Mouse (Mus musculus) T-helper 17 cell (primary cell): Measurements from ENCODE around the gene Ptrh2.

Experiments
- in situ Hi-C, 2 experiments: fragments of 300-600 bp; cut with MboI, MseI; formaldehyde crosslinking; loops; 1 replicate in 1 of 2; 2 replicates in 1 of 2; pipeline ENCODE4 v1.15.1; 2025; ENCODE audit warnings: high pct_unique_total_duplicates in 2 of 2

Gene Ptrh2

DNA sequence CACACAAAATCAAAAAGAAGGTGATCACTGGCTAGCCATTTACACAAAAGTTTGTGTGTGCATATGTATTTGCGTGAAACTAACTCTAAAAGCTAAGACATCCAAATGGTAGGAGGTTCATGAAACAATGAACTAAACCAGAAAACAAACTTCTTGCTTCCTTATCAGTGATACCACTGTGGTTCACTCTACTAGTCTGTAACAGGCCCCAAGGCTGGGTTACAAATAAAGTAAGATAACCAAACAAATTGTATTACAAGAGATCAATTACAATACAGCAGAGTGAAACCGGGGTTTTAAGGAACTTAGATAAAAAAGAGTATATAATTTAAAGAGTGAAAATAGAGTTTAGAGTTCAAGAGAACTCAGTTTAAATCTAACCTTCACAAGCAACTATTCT, 16.2 kb upstream of the Ptrh2 start:
- in situ Hi-C loops: loop anchor here in 1 of 2 experiments (10.0 kb wide), 1 partner anchor 53 kb away; no protein-coding TSS in a partner anchor

DNA sequence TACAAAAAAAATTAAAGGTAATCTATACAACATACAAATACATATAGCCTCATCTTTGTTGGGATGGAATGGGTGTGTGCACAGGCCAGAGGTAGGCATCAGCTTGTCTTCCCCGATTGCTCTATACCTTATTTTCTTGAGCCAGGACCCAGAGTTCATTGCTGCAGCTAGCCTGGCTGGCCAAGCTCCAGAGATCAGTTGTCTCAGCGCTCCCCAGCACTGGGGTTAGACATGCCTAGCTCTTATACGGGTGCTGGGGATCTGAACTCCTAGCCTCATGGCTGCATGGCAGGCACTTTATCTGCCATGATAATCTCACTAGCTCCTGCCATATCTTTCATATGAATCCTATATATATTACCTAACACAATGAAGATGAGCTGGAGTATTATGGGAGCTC, 15.6 kb upstream of the Ptrh2 start:
- in situ Hi-C loops: loop anchor here in 1 of 2 experiments (10.0 kb wide), 1 partner anchor 53 kb away; no protein-coding TSS in a partner anchor

DNA sequence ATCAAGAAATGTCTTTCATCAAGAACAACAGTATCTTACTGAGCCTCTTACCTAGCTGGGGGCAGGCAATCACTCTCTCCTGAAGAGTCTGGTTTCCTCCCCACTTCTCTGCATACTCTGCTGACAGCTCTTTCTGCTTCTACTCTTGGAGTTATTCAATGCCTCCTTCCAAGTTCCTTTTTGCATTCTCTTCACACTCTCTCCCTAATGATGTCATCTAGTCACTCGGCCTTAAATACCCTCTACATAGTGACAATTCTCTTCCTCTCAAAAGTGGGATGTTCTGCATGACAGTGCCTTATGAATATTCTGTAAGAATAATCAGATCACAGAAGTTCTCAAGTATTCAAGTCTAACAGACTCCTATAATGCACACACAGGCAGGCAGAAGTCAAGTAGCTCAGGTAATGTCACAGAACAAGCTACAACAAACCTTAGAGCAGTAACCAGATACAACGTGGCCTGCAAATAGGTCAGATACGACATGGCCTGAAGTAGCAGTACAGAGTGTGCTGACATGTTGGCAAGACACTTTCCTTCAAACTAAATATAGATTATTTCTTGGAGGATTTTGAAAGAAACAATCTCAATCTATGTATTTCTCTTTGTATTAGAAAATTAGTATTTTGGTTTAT, 12.6 kb upstream of the Ptrh2 start:
- in situ Hi-C loops: loop anchor here in 1 of 2 experiments (10.0 kb wide), 2 partner anchors 334 to 1074 kb away; no protein-coding TSS in a partner anchor

DNA sequence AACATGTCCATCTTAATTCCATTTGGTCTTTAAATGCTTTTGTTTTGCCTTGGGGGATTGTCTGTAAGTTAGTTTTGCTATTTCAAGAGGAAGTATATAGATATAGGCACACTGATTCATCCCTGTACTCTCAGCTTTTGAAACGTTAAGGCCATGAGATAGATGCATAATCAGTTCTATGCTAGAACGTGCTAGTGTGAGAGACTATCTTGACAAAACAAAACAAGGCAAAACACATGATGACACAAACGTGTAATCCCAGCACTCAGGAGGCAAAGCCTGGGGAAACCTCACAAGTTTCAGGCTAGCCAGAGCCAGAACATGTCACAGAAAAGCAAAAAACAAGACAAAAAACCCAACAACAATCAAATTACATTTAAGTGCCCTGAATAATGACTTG, 11.0 kb upstream of the Ptrh2 start:
- in situ Hi-C loops: loop anchor here in 1 of 2 experiments (10.0 kb wide), 2 partner anchors 332 to 1072 kb away; no protein-coding TSS in a partner anchor

DNA sequence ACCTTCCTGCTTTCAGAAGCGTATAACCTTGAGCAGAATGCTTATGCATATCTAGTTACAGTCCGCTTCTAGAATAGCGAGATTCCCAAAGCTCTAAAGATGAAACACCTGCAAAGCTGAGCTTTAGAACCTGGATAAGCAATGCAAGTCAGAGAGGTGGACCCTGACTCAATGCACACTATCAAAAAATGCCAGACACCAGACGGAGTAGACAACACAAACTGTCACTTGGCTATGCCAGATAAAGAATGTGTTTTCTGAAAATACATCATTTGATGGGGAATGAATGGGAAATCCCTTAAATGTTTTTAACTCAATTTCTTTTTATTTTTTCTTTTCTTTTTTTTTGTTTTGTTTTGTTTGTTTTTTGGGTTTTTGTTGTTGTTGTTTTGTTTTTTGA, 8.3 kb upstream of the Ptrh2 start:
- in situ Hi-C loops: loop anchor here in 1 of 2 experiments (10.0 to 25.0 kb wide), 3 partner anchors 329 to 1813 kb away; partner anchors contain the start of gene Ggnbp2

DNA sequence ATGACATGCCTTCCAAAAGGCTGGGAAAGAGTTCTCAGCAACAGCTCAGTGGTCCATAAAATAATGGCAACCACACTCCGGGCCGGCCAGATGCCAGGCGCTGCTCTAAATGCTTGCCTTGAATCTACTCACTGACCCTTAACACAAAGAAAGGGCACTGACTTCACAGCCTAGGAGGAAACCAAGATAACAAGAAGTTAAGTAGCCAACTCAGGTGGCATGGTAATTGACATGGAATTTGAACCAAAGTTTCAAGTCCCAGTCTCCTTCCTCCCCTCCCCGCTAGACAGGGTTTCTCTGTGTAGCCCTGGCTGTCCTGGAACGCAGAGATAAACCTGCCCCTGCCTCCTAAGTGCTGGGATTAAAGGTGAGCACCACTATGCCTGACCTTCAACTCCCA, 4.8 kb upstream of the Ptrh2 start:
- in situ Hi-C loops: loop anchor here in 1 of 2 experiments (10.0 to 25.0 kb wide), 3 partner anchors 326 to 1817 kb away; partner anchors contain the start of gene Ggnbp2

DNA sequence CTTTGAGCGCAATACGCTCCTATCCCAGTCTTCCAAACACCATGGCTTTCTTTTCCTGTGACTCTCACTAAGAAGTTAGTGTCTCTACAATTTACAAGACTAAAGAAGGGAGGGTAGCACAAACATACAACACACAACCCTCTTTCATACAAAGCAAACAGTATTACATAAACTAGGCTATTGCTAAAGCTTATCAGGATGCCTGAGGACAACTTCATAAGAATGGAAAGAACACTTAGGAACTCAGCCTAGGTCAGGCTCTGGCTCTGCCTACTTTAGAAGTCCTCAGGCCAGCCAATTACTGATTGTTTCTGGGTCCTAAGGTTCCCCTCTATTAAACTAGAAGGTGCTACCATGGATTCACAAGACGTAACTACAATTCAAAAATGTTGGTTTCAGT, 3.1 kb upstream of the Ptrh2 start:
- in situ Hi-C loops: loop anchor here in 1 of 2 experiments (25.0 kb wide), 1 partner anchor 1818 kb away; the partner anchor contains the start of gene Ggnbp2

DNA sequence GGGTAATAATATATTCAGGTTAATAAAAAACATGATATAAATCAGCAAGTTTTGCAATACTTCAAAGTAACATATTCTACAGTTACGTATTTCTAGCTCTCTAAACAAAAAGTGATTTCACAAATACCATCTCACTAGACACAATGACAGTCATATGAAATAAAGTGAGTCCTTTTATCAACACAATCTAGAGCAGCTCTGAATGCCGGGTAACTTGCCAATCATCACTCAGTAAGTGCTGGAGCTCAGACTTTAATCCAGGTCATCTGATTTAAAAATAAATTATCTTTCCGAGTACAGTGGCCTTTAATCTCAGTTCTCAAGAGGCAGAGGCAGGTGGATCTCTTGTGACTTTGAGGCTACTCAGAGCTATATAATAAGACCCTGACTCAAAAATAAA, 2.4 kb upstream of the Ptrh2 start:
- in situ Hi-C loops: loop anchor here in 1 of 2 experiments (25.0 kb wide), 1 partner anchor 1819 kb away; the partner anchor contains the start of gene Ggnbp2

DNA sequence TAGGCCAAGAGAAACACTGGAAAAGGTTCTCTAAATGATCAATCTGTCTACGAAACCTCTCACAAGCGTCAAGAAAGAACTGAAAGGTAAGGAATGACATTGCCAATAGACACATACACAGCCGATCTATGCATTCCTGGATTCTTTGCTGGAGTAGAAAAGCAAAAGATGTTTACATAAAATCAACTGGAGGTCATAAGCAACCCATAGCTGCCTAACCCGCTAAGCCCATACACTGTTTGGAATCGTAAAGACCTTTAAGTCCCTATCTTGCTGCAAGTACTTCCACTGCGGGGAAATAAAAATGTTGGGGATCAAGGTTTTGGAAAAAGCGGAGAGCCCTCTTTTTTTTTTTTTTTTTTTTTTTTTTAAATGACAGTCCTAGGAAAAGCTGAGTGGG, 924 bp upstream of the Ptrh2 start:
- in situ Hi-C loops: loop anchor here in 1 of 2 experiments (25.0 kb wide), 1 partner anchor 1821 kb away; the partner anchor contains the start of gene Ggnbp2

DNA sequence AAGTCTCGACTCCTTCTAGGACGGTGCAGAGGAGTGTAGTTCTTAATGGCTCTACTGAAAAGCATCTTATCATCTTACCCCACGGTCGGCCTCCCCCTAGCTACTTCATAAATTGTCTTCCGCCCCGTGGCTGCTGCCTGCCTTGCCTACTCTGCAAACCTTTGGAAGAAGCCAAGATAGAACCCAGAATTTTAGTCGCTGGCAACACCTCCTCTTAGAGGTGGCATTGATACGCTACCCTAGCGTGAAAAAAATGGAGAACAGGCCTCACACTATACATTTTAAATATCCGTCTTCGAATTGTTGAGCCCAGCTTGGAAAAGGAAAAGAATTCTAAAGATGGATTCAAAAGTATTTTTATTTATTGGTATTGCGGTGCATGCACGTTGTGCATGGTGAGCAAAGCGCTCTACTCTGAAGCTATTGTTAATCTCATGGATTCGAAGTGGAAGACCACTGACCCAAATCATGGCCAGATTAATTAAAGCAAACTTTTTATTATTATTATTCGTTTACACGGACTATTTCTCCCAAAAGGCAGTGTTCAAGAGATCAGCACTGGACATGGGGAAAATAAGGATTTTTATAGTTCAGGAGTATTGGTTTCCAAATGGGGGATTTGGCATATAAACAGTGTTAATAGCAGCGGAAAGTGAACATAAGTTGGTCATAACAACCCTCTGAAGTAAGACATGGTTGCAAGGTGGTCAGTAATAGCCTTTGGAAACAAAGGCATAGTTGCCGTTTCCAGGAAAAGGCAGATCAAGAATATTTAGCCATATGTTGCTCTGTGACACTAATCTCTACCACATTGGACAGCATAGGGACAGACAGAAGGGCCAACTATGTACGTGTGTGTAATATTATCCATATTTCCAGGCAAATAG, 584 bp downstream of the Ptrh2 start:
- in situ Hi-C loops: loop anchor here in 1 of 2 experiments (25.0 kb wide), 1 partner anchor 1822 kb away; the partner anchor contains the start of gene Ggnbp2

DNA sequence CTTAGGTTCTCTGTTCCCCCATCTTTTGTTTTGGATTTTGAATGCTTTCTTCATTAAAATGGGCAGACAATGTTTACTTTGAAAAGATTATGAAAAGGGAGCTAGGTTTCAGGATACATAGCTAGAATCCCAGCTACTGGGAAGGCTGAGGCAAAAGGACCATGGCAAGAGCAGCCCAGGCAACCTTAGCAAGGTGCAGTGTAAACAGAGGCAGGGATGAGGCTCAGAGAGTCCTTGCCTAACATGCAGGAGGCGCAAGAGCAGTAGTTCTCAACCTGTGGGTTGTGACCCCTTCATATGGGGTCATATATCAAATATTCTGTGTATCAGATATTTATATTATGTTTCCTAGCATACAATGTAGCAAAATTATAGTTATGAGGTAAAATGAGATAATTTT, 1.6 kb downstream of the Ptrh2 start:
- in situ Hi-C loops: loop anchor here in 1 of 2 experiments (25.0 kb wide), 1 partner anchor 1823 kb away; the partner anchor contains the start of gene Ggnbp2

DNA sequence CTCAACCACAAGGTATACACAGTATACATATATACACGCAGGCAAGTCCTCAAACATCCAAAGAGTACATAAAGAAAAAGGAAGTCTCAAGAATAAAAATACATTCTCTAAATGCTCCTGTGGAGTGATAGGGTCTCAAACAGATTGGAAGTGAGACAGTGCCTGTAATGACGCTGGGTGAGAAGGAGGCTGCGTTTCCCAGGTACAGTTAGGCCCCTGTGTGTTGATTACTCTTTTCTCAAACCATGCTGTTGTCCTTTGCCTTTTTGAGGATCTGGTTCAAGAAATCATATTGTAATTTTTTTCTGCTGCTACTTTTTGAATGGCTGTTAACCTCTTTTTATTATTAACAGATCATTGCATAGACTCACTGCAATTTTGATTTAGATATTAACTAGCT, 6.6 kb downstream of the Ptrh2 start:
- in situ Hi-C loops: loop anchor here in 1 of 2 experiments (25.0 kb wide), 1 partner anchor 1828 kb away; the partner anchor contains the start of gene Ggnbp2

DNA sequence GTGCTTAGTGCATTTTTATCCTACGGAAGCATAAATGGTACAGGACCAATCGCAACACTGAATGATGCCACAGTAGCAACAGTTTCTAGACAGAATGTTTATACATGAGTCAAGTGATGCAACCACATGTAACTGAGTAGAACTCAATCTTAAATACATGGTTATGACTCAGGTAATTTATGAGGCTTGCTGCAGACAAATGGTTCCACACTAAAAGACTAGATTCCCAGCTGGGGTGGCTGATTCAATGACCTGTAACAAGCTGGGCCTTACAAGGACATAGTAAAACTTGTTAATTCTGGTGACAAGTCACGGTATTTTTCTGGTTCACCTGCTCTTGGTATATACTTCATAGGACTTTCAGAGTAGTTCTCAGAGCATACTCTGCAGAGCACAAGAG, 7.7 kb downstream of the Ptrh2 start:
- in situ Hi-C loops: loop anchor here in 1 of 2 experiments (25.0 kb wide), 1 partner anchor 1829 kb away; the partner anchor contains the start of gene Ggnbp2

DNA sequence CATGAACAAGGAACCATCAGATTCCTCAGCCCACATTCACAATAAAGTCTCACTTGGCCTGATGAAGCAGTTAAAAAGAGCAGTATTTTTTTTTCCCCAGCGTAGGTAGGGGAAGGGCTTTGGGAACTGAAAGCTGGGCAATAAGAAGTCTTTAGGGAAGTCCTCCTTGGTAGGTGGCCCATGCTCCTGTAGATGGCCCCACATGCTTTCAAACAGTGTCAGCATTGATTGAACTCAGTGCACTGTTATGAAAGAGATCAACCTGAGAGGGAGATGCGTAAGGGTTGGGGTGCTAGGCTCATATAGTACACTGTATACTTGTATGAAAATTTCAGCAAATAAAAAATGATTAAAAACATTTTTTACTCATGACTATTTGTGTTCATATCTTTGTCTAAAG, 8.2 kb downstream of the Ptrh2 start:
- in situ Hi-C loops: loop anchor here in 1 of 2 experiments (25.0 kb wide), 1 partner anchor 1830 kb away; the partner anchor contains the start of gene Ggnbp2

DNA sequence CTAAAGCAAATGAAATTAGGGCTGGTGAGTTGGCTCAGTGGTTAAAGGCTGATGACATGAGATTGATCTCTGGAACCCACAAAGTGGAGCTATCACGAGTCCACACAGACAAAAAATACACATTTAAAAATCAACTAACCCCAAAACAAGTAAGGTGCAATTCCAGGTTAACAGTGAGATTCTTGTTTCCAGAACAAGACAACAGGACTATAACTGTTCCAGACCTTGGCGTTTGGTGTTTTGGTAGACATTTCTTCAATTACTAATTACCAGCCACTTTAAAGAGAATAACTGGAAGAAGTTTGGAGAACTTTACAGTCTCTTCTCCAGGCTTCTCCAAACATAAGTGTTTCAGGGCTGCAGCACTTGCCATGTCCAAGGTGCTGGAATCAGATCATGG, 8.8 kb downstream of the Ptrh2 start:
- in situ Hi-C loops: loop anchor here in 1 of 2 experiments (25.0 kb wide), 1 partner anchor 1830 kb away; the partner anchor contains the start of gene Ggnbp2

DNA sequence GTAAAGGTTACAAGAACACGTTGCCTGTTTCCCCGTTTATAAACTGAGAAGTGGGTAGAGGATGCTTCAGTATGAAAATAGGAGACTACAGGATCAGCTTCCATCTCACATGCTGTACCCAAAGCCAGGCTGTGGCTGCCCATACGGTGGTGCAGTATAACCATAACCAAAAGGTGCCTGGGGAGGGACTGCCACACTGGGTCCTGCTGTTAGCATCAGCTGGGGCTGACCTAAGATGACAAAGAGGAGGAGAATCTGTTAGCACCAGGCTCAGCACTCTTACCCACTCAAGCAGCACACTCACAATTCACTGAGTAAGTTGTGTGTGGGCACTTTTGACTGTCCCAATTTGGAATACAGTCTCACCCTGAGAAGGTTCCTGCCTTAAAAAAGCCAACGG, 11.7 kb downstream of the Ptrh2 start:
- in situ Hi-C loops: loop anchor here in 1 of 2 experiments (25.0 kb wide), 1 partner anchor 1833 kb away; the partner anchor contains the start of gene Ggnbp2

DNA sequence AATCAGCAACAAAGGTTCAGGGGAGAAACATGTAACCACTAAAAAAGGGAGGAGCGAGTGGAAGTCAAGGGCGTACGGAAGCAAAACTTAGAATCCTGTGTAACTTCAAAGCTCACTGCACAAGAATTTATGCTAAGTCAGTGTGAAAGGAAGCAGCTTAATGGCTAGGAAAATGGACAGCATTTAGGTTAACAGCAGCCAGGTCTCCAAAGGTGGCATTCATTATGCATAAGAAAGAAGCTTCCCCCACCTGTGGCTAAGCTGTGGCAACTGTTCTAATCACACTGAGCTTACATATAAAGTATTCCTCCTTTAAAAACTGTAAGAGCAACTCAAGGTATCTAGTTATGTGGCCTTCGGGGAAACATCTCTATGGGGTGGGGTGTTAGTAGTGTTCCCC, 17.4 kb downstream of the Ptrh2 start:
- in situ Hi-C loops: loop anchor here in 1 of 2 experiments (25.0 kb wide), 1 partner anchor 389 kb away; no protein-coding TSS in a partner anchor

DNA sequence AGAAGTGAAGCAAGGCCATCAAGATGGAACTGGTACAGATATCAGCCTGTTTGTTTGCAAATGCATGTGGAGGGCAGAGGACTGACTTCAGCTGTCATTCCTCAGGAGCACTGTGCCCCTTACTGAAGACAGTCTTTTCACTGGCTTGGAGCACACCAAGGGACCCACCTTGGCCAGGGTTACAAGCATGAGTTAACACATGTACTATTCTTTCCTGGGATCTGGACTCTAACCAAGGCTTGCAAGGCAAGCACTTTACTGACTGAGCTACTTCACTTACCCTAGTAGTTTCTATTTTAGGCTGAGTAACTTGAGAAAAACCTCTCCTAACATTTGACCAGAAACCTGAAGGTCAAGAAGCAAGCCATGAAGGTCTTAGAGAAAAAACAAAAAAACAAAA, 30.8 kb downstream of the Ptrh2 start:
- in situ Hi-C loops: loop anchor here in 1 of 2 experiments (25.0 kb wide), 1 partner anchor 402 kb away; no protein-coding TSS in a partner anchor

DNA sequence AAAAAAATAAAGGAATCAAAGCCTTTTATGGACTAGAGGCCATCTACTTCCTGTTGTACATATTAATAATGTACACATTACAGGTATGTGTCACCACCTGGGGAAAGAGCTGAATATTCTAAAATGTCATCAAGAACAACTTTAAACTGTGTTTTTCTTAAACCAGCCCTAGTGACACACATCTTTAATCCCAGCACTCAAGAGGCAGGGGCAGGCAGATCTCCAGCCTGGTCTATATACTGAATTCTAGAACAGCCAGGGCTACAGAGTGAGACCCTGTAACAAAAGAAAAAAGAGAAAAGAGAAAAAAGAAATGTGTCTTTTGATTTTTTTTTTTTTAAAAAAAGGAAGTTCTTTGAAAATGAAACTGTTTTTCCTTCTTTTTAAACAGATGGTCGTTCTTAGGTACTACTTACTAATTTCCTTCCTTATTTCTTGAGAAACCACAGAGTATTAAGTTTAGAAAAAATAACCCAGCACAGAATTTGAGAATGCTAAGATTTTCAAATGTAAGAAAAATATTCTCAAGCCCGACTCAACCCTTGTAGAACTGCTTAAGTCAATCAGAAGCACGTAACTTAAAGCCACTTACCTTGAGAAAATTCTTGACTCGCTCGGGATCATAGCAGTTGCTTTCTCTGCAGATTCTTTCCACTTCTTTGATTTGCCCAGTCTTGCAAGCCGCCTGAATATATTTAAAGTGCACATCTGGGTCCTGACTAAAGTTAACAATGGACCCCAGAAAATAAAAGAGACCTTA, 33.7 kb downstream of the Ptrh2 start:
- in situ Hi-C loops: loop anchor here in 1 of 2 experiments (25.0 kb wide), 1 partner anchor 405 kb away; no protein-coding TSS in a partner anchor

DNA sequence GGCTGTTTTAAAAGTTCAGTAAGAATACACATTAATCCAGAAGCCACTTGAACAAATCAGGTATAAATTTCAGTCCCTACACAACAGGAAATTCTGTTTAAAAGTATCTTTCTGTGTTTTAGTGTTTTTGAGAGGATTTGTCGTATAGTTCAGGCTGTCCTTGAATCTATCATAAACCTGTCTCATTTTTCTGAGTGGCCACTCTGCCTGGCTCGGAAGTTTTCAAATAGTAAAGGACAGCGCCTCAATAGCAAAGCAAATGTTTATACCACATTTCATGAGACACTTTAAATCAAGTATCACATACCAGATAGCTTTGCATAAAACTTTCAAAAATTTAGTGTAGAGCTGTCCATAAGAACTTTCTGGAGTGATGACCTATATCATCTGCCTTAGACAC, 34.6 kb downstream of the Ptrh2 start:
- in situ Hi-C loops: loop anchor here in 1 of 2 experiments (25.0 kb wide), 1 partner anchor 406 kb away; no protein-coding TSS in a partner anchor
